Mouse (Mus musculus) ZHBTc4 (cell line): Measurements from ENCODE around the gene Gm20388.

Source experiments
- DNase-seq: peaks from one replicate; pipeline ENCODE4 v3.0.0-alpha.2; 2011; ENCODE audit warnings: low read depth, low spot score

Gm20388 gene

DNA sequence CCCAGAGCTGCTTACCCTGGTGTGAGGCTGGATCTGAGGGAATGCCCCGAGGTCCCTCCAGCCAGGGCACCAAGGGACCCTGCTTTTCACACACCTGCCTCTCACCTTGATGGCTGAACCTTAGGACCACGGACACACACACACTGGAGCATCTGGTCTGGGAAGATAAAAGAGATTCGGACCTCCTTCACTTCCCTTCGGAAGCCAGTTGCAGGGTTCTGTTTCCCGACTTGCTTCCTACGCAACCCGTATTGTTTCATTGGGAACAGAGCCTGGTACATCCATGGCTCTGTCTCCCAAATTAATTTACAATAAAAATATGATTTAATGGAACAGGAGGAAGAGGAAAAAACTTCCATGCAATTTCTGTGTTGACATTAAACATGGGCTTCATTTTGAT, 966.4 kb downstream of the Gm20388 start:
- DNase-seq = no peak

- no peak for DNase-seq
Measured at GRCm38 (mm10) chr8:120879928-120880327, 969.3 kb downstream of the Gm20388 start.

DNA sequence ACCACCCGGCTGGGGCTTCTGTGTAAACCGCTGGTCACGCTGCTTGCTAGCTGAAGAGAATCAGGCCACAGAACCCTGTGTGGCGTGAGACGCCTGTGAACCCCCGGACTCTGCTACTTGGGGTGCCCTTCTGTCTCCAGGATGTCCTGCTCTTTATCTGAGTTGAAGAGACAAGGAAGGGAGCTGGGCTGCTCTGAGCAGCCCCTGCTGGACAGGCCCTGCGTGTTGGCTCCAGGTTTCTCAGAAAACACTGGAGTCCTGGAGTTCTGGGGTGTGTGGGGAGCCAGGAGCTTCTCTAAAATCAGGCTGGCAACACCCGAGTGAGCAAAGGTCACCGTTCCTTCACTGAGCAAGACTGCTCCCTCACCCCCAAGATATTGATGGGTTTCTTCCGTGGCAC, 971.0 kb downstream of the Gm20388 start:
- DNase-seq = no peak

DNA sequence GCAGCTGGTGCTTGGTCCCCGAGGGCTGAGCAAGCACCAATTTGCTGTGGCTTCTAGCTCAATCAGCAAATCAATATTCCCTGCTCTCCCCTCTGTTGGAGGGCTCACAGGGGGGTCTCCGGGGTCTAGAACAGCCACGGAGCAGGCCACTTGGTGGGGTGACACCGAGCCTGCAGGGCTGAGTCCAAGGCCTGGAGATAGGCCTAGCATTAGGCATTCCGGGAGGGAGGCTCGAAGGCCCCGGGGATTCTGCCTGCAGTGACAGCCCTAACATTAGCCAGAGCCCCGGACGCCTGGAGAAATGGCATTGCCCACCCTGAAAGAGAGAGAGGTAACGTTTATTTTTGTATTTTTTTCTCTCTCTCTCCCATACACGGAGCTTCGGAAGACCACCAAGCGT, 972.0 kb downstream of the Gm20388 start:
- DNase-seq = no peak

DNA sequence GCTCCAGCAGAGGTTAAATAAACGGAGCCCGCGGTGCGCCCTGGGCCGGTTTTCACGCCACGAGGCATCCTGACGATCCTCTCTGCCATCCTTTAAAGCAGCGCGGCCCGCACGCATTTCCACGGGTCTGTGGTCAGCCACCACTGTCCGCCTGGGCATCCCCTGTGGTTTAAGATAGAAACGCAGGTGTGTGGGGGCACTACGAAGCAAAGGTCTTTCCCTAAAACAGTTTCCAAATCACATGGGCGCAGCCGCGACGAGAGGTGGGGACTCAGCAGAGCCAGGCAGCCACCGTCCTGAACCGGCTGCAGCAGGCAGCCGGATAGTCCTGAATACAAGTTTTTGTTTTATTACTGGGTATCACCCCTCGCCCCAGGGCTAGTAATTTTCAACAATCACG, 972.7 kb downstream of the Gm20388 start:
- DNase-seq = peak; percentile 42

- DNase-seq = no peak
Measured at GRCm38 (mm10) chr8:120883853-120884252, 973.2 kb downstream of the Gm20388 start.

- DNase-seq = no peak
Measured at GRCm38 (mm10) chr8:120884881-120885280, 974.2 kb downstream of the Gm20388 start.

DNA sequence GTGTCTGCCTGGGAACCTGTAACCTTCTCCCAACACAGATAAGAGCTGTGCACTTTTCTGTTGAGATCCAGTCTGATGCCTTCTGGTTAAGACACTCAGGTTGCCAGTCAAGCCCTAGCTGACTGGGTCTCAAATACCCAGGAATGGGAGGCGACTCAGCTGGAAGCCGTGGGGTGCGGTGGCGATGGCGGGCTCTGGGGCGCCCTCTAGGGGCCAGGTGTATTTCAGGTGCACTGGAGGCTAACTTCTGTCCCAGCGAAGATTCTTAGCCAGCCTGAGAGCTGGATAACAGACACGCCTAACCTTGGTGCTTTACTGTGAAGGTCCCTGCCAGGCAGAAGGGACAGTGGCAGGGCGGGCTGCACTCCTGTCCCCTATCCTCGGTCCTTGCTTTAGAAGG, 976.6 kb downstream of the Gm20388 start:
- DNase-seq = peak; percentile 70

- no peak for DNase-seq
Measured at GRCm38 (mm10) chr8:120888005-120888404, 977.4 kb downstream of the Gm20388 start.

DNA sequence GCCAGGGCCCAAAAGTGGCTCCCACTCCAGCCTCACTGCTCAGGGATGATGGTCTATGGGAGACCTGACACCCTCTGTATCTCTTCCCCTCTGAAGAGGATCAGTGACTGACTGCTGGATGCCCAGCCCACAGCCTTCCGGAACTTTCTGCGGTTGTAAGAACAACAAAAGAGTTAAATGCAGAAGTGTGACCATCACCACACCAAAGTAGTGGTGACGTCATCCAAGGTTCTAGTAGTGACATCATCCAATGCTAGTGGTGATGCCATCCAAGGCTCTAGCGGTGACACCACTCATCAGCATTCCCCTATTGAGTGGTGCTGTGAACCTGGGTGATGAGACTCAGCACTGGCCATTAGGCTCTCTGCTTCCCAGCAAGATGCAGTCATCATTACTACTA, 978.5 kb downstream of the Gm20388 start:
- DNase-seq = no peak

- DNase-seq = peak; percentile 54
Measured at GRCm38 (mm10) chr8:120890068-120890467, 979.4 kb downstream of the Gm20388 start.

GRCm38 (mm10) chr8:120895009-120895408, 984.4 kb downstream of the Gm20388 start:
- no peak for DNase-seq

DNA sequence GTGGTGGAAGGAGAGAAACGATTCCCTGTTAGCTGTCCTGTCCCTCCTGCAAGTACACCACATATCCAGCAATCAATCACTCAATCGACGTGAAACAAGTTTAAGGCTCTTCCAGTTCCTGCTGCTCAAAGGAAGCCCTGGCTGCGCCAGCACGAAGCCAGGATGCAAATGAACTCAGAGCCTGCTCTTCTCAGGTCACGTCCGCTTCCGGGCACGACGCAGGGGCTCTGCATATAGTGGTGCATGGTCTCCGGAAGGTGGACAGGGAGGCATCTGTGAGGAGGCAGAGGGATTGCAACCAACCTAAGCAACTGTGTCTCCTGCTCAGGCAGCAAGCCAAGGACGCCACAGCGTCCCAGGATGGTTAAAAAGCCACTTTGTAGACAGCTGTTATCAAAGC, 985.0 kb downstream of the Gm20388 start:
- no peak for DNase-seq

GRCm38 (mm10) chr8:120896203-120896602, 985.6 kb downstream of the Gm20388 start:
- no peak for DNase-seq

GRCm38 (mm10) chr8:120898008-120898407, 987.4 kb downstream of the Gm20388 start:
- peak; percentile 88 for DNase-seq

DNA sequence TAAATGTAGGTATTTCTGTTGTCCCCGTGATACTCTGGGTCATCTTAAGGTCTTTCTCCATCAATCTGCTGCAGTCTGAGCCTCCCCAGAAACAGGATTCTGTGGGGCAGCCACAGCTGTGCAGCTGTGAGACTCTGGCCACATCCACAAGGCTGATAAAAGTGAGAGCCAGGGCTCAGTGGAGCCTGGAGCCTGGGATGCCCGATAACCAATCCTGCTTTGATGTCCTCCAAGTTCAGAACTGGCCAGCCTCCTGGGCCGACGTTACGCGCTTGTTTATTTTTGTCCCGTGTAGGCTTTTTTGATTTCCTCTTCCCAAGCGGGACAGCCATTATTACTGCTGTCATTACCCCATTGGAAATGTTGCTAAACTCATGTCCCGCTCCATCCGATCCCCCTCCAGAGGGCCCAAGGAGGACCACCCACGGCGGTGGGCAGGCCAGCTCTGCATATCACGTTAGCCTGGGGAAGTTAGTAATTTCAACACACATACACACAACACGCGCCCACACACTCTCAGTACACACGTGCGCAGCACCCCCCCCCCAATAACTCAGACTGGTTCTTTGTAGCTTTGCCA, 988.3 kb downstream of the Gm20388 start:
- no peak for DNase-seq

DNA sequence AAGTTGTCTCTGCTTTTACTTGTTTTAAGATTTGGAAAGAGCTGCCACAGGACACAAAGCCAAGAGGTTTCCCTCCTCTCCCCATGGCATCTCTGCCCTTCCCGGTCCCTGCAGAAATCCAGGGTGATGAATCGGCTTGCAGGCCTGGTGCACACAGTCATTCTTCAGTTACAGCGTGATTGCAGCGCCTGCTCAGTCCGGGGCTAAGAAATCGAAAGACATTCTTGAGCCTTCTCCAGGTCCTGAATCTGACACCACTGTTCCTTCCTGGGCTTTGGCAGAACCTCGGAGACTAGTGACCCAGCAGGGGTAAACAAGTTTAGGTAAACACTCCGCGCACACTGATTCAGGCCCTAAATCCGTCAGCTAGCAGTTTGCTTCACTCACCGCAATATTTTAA, 991.7 kb downstream of the Gm20388 start:
- no peak for DNase-seq

DNA sequence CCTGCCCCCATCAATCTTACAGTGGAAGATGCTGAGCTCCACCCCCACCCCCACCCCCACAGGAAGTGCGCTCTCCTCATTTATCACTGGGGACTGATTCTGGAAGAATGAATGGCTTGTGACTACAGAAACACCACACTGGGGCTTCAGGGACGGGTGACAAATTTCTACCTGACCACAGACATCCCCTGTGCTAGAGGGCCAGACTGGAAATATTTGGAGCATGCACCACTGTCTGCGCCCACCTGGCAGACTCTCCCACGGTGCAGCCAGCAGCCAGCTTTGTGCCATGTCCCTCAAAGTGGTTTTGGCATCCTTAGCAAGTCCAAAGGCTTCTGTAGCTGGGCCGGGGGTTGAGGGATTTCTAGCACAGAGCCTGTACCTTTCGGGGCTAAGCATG, 997.0 kb downstream of the Gm20388 start:
- no peak for DNase-seq

- no peak for DNase-seq
Measured at GRCm38 (mm10) chr8:120910936-120911335, 1000.3 kb downstream of the Gm20388 start.

GRCm38 (mm10) chr8:120912463-120912862, 1001.8 kb downstream of the Gm20388 start:
- no peak for DNase-seq

- no peak for DNase-seq
Measured at GRCm38 (mm10) chr8:120916831-120917435, 1006.3 kb downstream of the Gm20388 start.

DNA sequence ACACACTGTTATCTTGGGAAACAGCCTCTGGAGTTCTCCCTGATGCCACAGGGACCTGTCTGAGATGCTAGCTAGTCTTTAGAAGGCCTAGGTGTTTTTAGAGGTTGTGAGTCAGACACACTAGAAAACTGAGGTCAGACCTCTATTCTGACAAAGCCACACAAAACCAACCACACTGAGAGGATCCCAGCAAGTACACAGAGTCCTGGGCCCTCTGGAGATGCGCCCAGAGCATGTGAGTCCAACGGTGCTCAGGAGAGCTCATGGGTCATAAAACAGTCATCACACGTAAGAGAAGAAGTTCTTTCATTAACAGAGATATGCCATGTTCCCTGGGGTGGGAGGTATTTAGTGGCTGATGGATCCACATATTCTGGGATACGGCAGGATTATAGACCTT, 1009.9 kb downstream of the Gm20388 start:
- no peak for DNase-seq

DNA sequence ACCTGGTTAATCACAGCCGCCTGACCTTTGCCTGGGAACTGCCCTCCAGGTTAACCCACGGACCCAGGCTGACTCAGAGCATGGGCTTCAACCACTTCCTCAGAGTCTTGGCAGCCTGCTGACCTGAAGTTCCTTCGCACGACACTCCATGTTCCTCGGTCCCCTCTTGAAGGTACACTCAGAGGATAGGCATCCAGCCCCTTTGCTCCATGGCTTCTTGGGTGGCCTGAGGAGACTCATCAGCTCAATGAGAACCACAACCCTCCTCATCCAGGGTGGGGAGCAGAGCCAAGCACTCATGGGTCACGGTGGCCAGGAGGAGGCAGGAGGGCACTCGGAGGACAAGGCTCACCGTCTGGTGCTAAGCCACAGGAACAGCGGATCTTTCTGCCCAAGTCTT, 1015.6 kb downstream of the Gm20388 start:
- no peak for DNase-seq

GRCm38 (mm10) chr8:120928082-120928481, 1017.4 kb downstream of the Gm20388 start:
- peak; percentile 26 for DNase-seq
